Mouse (Mus musculus): ENCODE data around the gene Lgals7.
A peak's percentile ranks its signal among the peaks of the same experiment; 100 is the strongest.

- TF ChIP-seq EP300 (IDR thresholded peaks at IDR 0.05; ENCODE audit: insufficient read depth, low read depth, low read length): no peak
- TF ChIP-seq CTCF (IDR thresholded peaks at IDR 0.05): no peak
- TF ChIP-seq POLR2A (IDR thresholded peaks at IDR 0.05; ENCODE audit: insufficient read depth, low read depth, low read length): 0 out of 2 replicates have a peak, but pooled peaks have one; percentile 29
Observed at GRCm38 (mm10) chr7:28816920-28817319, 46.7 kb upstream of the Lgals7 start.
